Mouse (Mus musculus) regulatory T cell (primary cell): ENCODE measurements around the gene Gm45837.

Experiments used
- in situ Hi-C: fragments of 300-600 bp; cut with MboI, MseI; formaldehyde crosslinking; loops from one replicate; pipeline ENCODE4 v1.15.1; 2025; ENCODE audit warnings: high pct_unique_total_duplicates

The Gm45837 gene

DNA sequence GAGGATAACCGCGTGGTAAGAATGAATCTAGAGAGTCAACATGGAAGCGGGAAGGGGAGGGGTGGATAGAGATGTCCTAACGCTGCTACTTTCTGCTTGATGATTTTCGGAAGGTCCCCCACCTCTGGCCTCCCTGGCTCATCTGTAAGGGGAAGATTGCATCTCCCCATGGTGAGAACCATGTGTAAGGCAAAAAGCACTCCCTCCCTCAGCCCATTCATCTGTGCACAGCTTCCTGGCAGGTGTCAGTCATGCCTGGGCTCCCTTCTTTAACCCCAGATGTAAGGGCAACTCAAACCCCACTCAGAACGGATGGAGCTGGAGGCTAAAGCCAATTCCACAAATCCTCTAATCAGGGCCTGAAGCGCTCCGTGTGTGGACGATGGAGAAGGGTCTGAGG is 89.0 kb downstream of the Gm45837 start:
- in situ Hi-C loops = loop anchor here (5.0 kb wide), 1 partner anchor 52 kb away; no protein-coding TSS in a partner anchor

DNA sequence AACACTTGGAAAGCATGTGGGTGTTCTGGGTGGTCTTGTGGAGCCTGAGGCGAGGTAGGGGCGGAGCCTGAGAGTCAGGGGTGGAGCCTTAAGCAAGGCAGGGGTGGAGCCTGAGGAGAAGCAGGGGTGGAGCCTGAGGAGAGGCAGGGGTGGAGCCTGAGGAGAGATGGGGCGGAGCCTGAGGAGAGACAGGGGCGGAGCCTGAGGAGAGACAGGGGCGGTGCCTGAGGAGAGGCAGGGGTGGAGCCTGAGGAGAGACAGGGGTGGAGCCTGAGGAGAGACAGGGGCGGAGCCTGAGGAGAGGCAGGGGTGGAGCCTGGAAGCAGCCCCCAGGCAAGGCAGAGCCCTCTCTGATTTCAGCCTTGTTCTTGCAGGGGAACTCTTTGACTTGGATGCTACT is 90.5 kb downstream of the Gm45837 start:
- in situ Hi-C loops = loop anchor here (5.0 kb wide), 1 partner anchor 54 kb away; no protein-coding TSS in a partner anchor

DNA sequence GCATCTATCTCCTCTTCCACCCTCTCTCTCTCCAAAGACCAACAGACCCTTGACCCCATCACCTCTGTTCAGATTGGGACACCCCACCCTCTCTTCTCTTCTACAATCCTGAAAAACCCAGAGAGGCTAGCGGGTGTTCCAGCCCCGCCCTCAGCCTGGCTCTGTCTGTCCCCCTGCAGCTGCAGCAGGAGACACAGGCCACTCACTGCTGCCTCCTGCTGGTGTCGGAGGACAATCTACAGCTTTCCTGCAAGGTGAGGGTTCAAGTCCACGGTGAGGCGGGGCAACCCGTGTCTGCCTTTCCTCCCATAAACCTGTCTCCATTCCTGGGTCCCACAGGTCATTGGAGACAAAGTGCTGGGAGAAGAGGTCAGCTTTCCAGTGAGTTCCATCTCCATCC is 91.0 kb downstream of the Gm45837 start:
- in situ Hi-C loops = loop anchor here (5.0 kb wide), 1 partner anchor 54 kb away; no protein-coding TSS in a partner anchor

DNA sequence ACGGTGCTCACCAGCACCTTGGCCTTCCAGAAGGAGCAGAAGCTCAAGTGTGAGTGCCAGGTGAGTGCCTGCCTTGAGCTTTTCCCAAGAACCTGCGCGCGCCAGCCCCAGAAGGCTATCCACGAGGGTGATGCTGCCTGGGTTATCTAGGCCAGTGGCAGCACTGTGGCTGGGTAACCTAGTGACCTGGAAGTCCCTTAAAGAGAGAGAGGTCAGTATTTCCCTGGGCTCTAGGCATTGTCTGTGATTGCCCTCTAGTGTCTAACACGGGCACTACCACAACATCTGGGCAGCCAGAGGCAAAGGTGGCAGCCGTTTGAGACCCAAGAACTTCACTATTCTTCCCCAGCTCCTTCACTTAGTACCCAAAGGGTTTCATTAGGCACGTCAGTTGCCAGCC is 92.7 kb downstream of the Gm45837 start:
- in situ Hi-C loops = loop anchor here (5.0 kb wide), 1 partner anchor 56 kb away; no protein-coding TSS in a partner anchor

DNA sequence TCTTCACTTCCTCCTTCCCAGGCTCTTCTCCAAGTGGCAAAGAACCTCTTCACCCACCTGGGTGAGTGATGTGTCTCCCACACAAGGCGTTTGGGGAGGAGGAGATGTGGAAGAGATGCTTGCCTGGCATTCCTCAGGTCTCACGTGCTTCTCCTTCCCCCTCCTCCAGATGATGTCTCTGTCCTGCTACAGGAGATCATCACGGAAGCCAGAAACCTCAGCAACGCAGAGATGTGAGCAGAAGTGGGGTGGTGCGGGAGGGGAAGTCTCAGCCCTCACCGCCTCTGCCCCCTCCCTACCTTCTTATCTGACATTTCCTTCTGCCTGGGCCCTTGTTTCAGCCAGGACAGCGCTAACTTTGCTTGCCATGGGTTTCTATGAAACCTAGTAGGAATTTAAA is 93.1 kb downstream of the Gm45837 start:
- in situ Hi-C loops = loop anchor here (5.0 kb wide), 1 partner anchor 57 kb away; no protein-coding TSS in a partner anchor

DNA sequence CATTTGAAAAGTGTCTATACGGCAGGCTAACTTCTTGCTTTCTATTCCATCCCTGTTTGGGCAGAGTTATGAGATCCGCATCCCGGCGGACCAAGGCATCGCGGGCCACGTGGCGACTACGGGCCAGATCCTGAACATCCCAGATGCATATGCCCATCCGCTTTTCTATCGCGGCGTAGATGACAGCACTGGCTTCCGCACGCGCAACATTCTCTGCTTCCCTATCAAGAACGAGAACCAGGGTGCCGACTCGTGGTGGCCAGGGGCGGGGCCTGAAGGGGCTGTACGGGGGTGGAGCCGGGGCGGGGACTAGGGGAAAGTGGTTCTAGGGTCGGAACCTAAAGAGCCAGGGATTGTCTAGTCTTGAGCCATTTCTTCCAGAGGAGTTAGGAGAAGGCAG is 93.8 kb downstream of the Gm45837 start:
- in situ Hi-C loops = loop anchor here (5.0 kb wide), 1 partner anchor 57 kb away; no protein-coding TSS in a partner anchor

DNA sequence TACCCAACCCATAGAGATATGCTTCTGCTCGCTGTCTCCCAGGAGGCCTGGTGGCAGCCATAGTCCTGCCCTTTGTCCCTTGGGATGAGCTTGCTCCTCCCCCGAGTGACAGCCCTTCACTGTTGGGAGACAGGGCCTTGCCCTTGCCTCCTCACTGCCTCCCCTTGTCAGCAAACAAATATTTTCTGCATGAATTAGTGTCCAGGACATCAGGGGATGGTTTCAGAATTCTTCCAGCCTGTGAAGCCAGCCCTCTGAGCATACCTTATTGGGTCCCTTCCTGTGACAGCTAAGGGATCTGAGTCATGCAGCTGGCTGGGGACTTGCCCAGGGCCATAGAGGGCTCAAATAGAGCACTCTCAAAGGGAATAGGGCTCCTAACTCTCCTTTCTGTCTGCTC is 98.5 kb downstream of the Gm45837 start:
- in situ Hi-C loops = no loop called here

DNA sequence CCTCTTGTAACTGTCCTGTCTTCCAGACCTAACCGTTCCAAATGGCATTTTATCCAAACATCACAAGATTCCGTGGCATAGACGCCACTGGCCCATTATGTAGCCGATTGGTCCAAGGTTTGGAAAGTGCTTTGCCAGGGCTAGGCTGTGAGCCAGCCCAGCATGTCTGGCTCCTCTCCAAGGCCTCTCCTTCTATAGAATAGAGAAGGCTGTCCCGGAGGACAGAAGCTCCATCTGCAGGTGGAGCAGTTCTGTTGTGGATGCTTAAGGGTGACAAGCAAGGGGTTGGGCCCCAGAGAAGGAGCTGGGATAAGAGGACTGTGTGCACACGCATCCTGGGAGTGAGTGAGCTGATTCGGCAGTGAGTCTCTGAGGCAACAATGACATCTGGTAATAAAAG is 103.0 kb downstream of the Gm45837 start:
- in situ Hi-C loops = no loop called here

DNA sequence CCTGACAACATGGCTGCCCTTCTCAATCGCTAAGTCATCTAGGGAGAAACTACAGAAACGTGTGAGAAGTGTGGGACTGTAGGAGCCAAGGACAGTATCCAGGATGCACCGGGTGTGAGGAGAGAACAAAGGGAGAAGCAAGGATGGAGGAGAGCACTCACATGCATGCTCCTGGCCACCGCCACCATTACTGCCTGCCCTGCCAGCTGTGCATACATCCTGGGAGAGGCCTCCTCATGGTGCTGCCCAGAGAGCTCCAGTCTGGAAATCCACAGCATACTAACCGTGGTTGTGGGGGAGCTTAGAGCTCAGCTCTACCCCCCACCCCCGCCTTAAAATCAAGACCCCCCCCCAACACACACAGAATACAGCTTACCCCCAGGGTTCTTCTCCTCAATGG is 104.1 kb downstream of the Gm45837 start:
- in situ Hi-C loops = no loop called here

DNA sequence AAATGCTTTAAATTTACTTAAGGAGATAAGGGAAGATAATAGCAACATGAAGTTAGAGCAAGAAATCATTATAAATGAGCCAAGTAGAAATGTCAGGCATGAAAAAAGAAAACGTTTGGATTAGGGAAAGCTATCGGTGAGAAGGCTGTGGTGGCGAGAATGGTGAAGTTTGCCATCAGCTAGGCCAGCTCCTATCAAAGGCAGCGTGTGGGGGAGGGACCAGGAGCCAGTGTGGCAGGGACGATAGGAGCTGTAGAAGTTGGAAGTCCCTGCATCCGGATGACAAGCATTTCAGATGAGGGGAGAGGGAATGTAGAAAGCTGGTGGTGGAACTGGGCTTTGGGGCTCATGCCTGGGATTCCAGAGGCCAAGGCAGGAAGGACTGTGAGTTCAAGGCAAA is 104.6 kb downstream of the Gm45837 start:
- in situ Hi-C loops = no loop called here

DNA sequence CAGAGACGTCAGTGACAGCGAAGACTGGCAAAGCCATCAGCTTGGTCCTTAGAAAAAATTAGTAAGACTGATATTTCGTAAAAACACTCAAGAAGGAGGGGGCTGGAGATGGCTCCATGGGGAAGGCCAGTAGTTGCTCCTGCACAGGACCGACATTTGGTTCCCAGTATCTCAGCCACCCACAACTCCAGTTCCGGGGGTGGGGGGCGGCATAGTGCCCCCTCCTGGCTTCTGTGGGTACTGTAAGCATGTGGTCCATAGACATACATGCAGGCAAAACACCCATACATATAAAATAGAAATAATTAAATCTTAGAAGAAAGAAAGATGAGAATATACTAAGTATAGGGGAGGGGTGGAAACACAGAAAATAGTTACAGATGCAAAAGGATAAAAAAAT is 105.8 kb downstream of the Gm45837 start:
- in situ Hi-C loops = no loop called here

DNA sequence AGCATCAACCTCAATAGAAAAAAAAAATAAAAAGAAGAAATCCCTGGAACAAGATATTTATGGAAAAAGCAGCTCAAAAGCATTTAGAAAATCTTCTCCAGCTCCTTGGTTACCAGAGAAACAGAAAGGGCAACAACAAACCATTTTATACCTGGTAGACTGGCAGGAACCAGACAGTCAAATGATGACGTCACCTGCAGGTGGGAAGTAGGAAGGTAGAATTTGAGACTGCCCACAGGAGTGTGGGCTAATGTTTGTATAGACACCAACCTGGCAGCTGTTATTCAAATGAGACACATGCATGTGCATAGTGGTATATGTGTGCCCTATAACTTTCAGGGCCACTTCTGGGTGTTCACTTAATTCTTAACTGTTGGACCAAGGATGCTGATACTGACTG is 111.0 kb downstream of the Gm45837 start:
- in situ Hi-C loops = no loop called here

DNA sequence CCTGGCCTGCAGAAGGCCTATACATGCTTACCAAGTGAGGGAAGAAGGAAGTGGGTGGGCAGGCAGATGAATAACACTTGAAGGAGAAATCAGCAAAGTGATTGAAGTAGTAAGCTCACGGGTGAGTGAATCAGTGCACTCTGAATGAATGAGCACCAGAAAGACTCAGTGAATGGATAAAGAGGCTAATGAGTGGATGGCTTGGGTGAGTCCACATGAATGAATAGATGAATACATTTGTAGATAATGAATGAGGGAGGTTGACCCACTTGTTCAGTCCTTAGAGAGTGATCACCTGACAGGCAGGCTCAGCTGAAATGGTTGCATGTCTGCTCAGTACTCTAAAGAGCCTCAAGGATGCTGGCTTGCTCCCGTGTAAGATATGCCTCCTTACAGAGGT is 112.5 kb downstream of the Gm45837 start:
- in situ Hi-C loops = no loop called here

DNA sequence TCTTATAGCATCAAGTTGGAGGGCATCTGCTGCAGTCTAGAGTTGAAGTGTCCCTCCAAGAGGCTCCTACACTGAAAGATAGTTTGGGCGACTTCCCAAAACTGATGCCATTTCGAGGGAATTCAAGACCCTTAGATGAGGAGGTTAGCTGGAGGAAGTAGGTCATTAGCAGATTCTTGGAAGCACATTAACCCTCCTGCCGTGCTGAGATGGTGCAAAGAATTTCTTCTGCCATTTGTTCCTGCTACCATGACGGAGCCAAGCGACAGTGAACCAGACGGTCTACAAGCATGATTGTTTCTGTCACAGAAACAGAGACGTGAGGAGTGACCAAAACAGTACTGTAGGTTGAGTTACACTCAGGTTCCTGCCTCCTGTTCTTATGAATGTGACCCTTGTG is 115.8 kb downstream of the Gm45837 start:
- in situ Hi-C loops = no loop called here

DNA sequence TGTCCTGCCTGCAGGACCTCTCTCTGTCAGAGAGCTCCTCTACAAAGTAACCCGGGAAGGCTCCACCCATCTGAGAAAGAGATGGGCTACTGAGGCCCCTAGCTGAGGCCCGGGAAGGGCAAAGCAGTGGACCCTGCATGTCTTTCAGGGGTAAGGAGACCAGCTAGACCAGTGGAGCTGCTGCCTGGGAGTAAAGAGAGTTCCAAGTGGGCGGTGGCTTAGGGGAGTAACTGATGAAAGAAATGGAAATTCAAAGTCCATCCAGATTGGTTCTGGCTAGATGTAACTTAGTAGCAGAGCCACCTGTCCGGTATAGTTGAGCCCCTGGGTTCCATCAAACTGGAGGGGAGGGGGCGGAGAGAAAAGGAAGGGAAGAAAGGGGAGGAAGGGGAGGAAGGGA is 123.7 kb downstream of the Gm45837 start:
- in situ Hi-C loops = no loop called here

DNA sequence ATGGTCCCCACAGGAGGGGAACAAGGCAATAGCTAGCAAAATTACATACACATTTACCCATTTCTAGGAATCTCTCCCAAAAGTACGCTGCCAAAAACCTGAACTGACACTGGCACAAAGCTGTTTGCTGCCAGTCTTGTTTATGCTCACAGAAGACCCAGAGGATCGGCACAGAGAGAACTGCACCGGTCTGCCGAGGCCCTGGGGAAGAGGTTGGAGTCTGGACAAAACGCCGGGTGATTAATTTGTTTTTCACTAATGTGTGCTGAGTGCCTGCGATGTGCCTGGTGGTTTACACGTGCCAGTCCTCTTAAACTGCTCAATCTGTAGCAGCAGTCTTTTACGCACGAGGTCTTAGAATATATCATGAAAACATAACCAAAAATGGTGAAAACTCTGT is 124.4 kb downstream of the Gm45837 start:
- in situ Hi-C loops = no loop called here

DNA sequence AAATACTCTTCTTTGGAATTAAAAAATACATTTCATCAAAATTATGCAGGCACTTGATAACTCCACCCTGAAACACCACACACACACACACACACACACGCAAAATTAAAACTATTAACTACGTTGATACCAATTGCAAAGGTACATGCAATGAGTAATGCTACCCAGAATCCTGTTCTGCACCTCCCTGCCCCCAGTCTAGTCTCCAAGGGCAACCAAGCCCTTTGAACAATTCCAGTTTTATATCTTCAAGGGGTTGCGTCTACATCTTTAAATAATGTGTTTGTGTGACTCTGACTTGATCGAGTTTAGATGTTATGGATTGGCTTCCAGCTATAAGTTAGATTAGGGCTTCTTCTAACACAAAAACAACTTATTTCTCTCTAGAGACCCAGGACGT is 124.8 kb downstream of the Gm45837 start:
- in situ Hi-C loops = no loop called here

DNA sequence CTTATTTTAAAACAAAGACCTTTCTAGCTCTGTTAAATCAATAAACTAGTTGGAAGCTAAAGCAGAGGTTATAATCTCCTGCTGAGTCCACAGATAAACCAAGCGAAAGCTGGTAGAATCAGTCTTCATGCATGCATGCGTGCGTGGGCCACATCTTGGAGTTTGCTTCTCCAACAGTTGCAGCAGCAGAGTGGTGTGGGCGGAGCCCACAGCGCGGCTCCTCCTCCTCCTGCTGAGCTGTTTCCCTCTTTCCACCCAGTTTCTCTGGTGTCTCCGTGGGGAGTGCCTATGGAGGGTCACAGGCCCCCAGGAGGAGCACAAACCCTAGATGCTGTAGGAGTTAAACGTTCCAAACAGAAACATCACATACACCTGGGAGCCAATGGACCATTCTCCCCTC is 126.9 kb downstream of the Gm45837 start:
- in situ Hi-C loops = no loop called here

DNA sequence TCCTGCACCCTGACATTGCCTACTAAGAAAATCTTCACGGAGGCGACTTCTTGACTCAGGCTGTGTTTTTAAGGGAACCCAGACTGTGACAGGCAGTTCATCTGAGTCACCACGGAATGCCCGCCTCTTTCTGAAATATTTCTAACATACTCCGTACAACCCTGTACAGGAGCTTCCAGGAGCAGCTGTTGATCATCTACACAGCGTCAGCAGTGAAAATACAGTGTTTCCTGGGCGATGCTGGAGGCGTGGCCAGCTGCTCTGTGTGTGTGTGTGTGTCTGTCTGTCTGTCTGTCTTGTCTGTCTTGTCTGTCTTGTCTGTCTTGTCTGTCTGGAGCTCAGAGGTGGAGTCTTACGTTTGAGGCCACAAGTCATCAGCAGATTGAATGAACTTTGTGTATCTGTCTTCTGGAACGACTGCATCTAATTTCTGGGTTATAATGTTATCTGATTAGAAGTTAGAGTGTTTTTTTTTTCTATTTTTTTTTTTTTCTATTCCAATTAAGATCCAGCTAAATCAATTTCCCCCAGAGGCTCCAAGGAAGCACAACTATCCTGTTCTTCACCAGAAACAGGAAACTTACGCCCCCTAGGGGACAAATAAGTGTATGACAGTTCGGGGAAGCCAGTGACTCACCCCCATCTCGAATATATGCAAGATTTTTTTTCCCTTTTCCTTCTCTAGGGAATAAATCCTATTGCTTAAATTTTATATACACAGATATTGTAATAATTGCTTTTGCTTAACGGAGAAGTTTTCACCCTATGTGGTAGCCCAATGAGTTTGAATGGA is 127.7 kb downstream of the Gm45837 start:
- in situ Hi-C loops = no loop called here

DNA sequence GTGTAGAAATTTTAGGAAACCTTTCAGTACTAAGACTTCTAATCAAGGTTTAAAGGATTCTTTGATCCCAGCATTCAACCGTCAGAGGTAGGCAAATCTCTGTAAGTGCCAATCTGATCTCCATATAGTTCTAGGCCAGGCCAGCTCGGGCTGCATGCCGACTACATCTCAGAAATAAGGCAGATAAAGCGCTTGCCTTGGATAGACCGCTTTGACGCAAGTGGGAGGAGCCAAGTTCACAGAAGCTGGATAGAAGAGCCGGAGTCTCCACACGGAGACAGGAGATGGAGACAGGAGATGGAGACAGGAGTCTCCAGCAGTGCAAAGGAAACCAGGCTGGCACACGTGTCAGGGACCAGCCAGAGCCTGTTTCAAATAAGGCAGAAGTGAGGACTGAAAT is 129.1 kb downstream of the Gm45837 start:
- in situ Hi-C loops = loop anchor here (5.0 kb wide), 1 partner anchor 83 kb away; no protein-coding TSS in a partner anchor

DNA sequence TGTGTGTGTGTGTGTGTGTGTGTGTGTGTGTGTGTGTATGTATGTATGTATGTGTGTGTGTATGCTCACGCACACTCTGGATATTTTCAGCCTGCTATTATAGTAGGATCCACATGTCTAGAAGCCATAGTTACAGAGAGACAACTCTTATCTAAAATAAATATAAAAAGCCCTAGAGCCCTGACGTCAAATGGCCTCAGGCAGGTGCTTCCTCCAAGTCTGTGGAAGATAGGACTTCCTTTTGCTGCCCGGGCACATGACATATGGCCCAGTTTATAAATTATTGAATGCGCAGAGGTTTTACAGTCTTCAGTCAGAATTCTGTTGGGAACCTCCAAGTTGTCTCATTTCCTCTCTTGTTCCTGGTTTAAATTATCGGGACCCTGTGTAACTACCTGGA is 130.0 kb downstream of the Gm45837 start:
- in situ Hi-C loops = loop anchor here (5.0 kb wide), 1 partner anchor 82 kb away; no protein-coding TSS in a partner anchor

DNA sequence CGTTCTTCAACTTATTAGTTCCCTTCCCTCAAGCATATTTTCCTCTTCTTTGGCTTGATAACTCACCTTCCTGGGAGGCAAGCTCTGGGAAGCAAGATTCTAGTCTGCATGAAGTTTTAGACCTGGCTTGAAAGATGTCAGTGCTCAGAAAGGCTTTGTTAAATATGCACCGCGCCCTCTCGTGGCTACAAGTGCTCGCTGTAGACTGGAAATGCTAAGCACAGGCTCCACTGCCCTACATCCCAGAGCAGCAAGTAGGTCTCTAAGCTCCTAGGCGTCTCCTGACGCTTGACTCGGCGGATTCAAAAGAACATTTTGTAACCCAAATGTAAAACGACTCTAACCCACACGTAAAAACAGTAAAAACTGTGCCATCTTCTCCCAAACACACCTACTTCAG is 130.4 kb downstream of the Gm45837 start:
- in situ Hi-C loops = loop anchor here (5.0 kb wide), 1 partner anchor 81 kb away; no protein-coding TSS in a partner anchor

DNA sequence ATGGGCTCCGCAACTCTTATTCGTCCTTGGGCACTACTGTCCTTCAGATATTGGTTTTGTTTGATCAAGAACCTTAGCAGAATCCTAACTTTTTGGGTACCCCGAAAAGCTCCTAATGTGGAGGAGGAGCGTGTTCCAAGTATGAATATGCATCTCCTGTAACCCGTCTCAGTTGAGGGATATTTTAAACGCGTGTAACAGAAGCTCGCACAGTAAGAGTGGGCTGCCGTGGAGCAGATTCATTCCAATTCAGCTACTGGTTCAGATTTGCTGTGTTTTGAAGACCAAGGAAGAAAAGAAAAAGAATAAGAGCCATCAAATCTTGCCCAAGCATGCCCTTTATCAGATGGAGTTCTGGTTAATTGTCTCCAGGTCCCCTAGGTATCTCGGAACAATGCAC is 131.0 kb downstream of the Gm45837 start:
- in situ Hi-C loops = loop anchor here (5.0 kb wide), 1 partner anchor 81 kb away; no protein-coding TSS in a partner anchor
